Mouse (Mus musculus): ENCODE results near the gene Cald1. TPM values are rescaled to one million over a fixed set of nuclear protein-coding genes. Genes with fewer than 3 reads are reported as not detected.

The Cald1 gene
- polyA plus RNA-seq, 1 experiment = 5.0 TPM

GRCm38 (mm10) chr6:34709946-34710682 lies 111.8 kb downstream of the Cald1 start:
- Histone ChIP-seq H3K27ac (ENCODE audit: control insufficient read depth, insufficient read depth, low read depth, low read length) (no peak overlapping the region), H3K27me3 (ENCODE audit: control insufficient read depth, insufficient read depth, low read length) (no peaks in the 10 kb centered on the region), H3K4me3 (ENCODE audit: control insufficient read depth, low read depth, low read length) (no peak overlapping the region), H3K36me3 (ENCODE audit: control insufficient read depth, insufficient read depth, low read length) (no peaks in the 10 kb centered on the region), H3K4me1 (ENCODE audit: control insufficient read depth, insufficient read depth, low read length) (peaks cover 8% of the 10 kb centered on the region)
- TF ChIP-seq CTCF (IDR thresholded peaks at IDR 0.05; ENCODE audit: control insufficient read depth, insufficient read depth, insufficient replicate concordance, low read depth, low read length) = no peak
- no peak for TF ChIP-seq POLR2A (IDR thresholded peaks at IDR 0.05; ENCODE audit: control insufficient read depth, low read depth, low read length)

DNA sequence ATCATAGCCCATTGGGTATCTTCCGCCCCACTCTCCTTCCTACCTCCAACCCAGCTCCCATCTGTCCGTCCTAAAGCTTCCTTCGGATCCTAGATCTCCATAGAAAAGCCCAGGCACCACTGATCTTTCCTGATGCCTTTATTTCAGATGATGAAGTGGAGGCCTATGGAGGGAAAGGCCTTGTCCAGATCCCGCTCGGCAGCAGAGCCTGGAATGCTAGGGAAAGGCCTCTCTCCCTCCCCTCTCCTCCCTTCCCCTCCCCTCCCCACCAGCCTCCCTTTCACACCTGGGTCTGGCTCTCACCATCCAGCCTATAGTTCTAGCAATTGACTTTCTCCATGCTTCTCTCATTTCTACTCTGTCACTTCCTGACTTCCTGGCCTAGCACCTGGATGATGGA lies 112.5 kb downstream of the Cald1 start:
- no peak overlapping the region for H3K4me3 ChIP-seq (ENCODE audit: control insufficient read depth, low read depth, low read length)
- no peak overlapping the region for H3K27ac ChIP-seq (ENCODE audit: control insufficient read depth, insufficient read depth, low read depth, low read length)
- peaks cover 8% of the 10 kb centered on the region for H3K4me1 ChIP-seq (ENCODE audit: control insufficient read depth, insufficient read depth, low read length)
- no peaks in the 10 kb centered on the region for H3K36me3 ChIP-seq (ENCODE audit: control insufficient read depth, insufficient read depth, low read length)
- H3K27me3 ChIP-seq (ENCODE audit: control insufficient read depth, insufficient read depth, low read length) = no peaks in the 10 kb centered on the region
- TF ChIP-seq POLR2A (IDR thresholded peaks at IDR 0.05; ENCODE audit: control insufficient read depth, low read depth, low read length) (no peak), CTCF (IDR thresholded peaks at IDR 0.05; ENCODE audit: control insufficient read depth, insufficient read depth, insufficient replicate concordance, low read depth, low read length) (no peak)

DNA sequence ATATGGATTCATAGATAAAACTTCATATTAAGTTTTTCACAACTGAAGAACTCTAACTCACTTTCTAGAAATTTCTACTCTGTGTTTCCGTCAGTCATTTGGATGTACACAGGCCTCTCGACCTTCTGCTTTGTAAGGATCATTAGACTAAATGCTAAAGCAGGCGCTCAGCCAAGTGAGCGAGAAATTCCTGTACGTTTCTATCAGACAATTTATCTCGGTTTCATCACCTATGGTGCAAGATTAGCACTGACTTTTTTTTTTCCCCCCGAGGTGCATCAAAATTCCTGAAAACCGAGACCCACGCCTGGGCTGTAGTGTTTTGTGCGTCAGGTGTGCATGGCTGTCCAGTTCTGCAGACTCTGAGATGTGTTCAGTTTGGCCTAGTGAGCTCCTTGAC lies 113.3 kb downstream of the Cald1 start:
- no peaks in the 10 kb centered on the region for H3K27me3 ChIP-seq (ENCODE audit: control insufficient read depth, insufficient read depth, low read length)
- peaks cover 8% of the 10 kb centered on the region for H3K4me1 ChIP-seq (ENCODE audit: control insufficient read depth, insufficient read depth, low read length)
- TF ChIP-seq POLR2A (IDR thresholded peaks at IDR 0.05; ENCODE audit: control insufficient read depth, low read depth, low read length) = no peak
- TF ChIP-seq CTCF (IDR thresholded peaks at IDR 0.05; ENCODE audit: control insufficient read depth, insufficient read depth, insufficient replicate concordance, low read depth, low read length) = no peak
- H3K4me3 ChIP-seq (ENCODE audit: control insufficient read depth, low read depth, low read length) = no peak overlapping the region
- H3K27ac ChIP-seq (ENCODE audit: control insufficient read depth, insufficient read depth, low read depth, low read length) = no peak overlapping the region
- no peaks in the 10 kb centered on the region for H3K36me3 ChIP-seq (ENCODE audit: control insufficient read depth, insufficient read depth, low read length)

- Histone ChIP-seq H3K27me3 (ENCODE audit: control insufficient read depth, insufficient read depth, low read length) (no peaks in the 10 kb centered on the region), H3K27ac (ENCODE audit: control insufficient read depth, insufficient read depth, low read depth, low read length) (no peak overlapping the region), H3K4me3 (ENCODE audit: control insufficient read depth, low read depth, low read length) (no peak overlapping the region), H3K4me1 (ENCODE audit: control insufficient read depth, insufficient read depth, low read length) (peaks cover 5% of the 10 kb centered on the region), H3K36me3 (ENCODE audit: control insufficient read depth, insufficient read depth, low read length) (no peaks in the 10 kb centered on the region)
- TF ChIP-seq POLR2A (IDR thresholded peaks at IDR 0.05; ENCODE audit: control insufficient read depth, low read depth, low read length) (no peak), CTCF (IDR thresholded peaks at IDR 0.05; ENCODE audit: control insufficient read depth, insufficient read depth, insufficient replicate concordance, low read depth, low read length) (no peak)
Measured at GRCm38 (mm10) chr6:34713169-34713568, 114.9 kb downstream of the Cald1 start.

- Histone ChIP-seq H3K4me3 (ENCODE audit: control insufficient read depth, low read depth, low read length) (no peak overlapping the region), H3K27ac (ENCODE audit: control insufficient read depth, insufficient read depth, low read depth, low read length) (no peak overlapping the region), H3K36me3 (ENCODE audit: control insufficient read depth, insufficient read depth, low read length) (no peaks in the 10 kb centered on the region), H3K4me1 (ENCODE audit: control insufficient read depth, insufficient read depth, low read length) (peaks cover under 1% of the 10 kb centered on the region), H3K27me3 (ENCODE audit: control insufficient read depth, insufficient read depth, low read length) (no peaks in the 10 kb centered on the region)
- no peak for TF ChIP-seq POLR2A (IDR thresholded peaks at IDR 0.05; ENCODE audit: control insufficient read depth, low read depth, low read length)
- TF ChIP-seq CTCF (IDR thresholded peaks at IDR 0.05; ENCODE audit: control insufficient read depth, insufficient read depth, insufficient replicate concordance, low read depth, low read length) = no peak
Measured at GRCm38 (mm10) chr6:34713777-34714176, 115.5 kb downstream of the Cald1 start.

DNA sequence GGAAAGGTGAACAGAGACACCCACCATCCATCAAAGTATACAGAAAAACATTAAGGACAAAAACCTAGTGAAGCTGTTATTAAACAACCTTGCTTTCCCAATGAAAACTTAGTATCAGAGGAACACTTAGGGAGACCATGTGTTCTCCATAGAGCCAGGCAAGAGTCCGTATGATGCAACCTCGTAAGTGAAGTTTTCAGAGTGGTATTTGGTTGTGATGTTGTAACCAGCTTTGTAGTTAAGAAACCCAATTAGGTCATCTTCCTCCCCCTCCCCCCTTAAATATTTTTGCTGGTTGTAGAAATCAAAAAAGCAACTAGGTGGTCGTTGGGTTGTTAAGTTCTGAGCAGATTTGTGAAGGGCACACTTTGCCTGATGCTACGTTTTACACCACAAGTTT lies 116.3 kb downstream of the Cald1 start:
- Histone ChIP-seq H3K27me3 (ENCODE audit: control insufficient read depth, insufficient read depth, low read length) (no peaks in the 10 kb centered on the region), H3K36me3 (ENCODE audit: control insufficient read depth, insufficient read depth, low read length) (no peaks in the 10 kb centered on the region), H3K4me1 (ENCODE audit: control insufficient read depth, insufficient read depth, low read length) (no peaks in the 10 kb centered on the region), H3K4me3 (ENCODE audit: control insufficient read depth, low read depth, low read length) (no peak overlapping the region), H3K27ac (ENCODE audit: control insufficient read depth, insufficient read depth, low read depth, low read length) (no peak overlapping the region)
- TF ChIP-seq POLR2A (IDR thresholded peaks at IDR 0.05; ENCODE audit: control insufficient read depth, low read depth, low read length) = no peak
- TF ChIP-seq CTCF (IDR thresholded peaks at IDR 0.05; ENCODE audit: control insufficient read depth, insufficient read depth, insufficient replicate concordance, low read depth, low read length) = no peak

DNA sequence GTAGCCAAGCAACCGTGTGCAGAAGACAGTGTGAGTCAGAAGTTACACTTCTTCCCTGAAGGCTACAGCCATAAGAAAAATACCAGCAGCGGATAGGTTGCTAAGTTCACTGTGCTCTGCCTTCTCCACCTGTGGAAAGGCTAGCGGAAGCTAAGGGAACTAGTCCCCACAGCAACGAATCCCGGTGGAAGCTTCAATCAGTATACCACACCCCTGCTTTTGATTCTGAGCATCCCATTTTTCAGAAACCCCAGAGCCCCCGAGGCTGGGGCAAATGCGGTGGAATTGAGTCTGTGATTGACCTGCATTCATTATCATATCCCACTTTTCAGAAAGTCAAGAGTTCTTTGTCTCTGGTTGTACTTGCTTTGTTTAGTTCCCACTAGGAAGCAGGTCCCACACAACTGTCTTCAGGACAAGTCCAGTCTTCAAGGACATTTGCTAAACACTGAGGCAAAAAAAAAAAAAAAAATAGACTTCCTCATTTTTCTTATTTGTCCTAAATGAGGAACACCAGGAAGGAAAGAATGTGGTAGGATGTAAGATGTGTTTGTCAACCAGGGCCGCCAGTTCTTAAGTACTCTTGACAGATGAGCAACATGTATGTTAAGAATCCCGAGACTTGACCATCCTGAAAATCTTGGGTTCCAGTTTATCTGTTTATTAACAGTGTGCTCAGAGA lies 118.0 kb downstream of the Cald1 start:
- Histone ChIP-seq H3K36me3 (ENCODE audit: control insufficient read depth, insufficient read depth, low read length) (no peaks in the 10 kb centered on the region), H3K27ac (ENCODE audit: control insufficient read depth, insufficient read depth, low read depth, low read length) (no peak overlapping the region), H3K27me3 (ENCODE audit: control insufficient read depth, insufficient read depth, low read length) (no peaks in the 10 kb centered on the region), H3K4me1 (ENCODE audit: control insufficient read depth, insufficient read depth, low read length) (no peaks in the 10 kb centered on the region), H3K4me3 (ENCODE audit: control insufficient read depth, low read depth, low read length) (no peak overlapping the region)
- TF ChIP-seq POLR2A (IDR thresholded peaks at IDR 0.05; ENCODE audit: control insufficient read depth, low read depth, low read length) = no peak
- TF ChIP-seq CTCF (IDR thresholded peaks at IDR 0.05; ENCODE audit: control insufficient read depth, insufficient read depth, insufficient replicate concordance, low read depth, low read length) = no peak
